Mouse (Mus musculus) lung, adult 2 months (tissue): ENCODE measurements around the gene Gm7029.

ENCODE experiments used
- CTCF ChIP-seq: fragments of 200-500 bp; IDR thresholded peaks from 2 replicates; pipeline ENCODE4 v1.5.1; 2011; ENCODE audit warnings: mild to moderate bottlenecking, low read length, control low read depth; ENCODE audit not compliant: insufficient read depth
- POLR2A ChIP-seq: fragments of 200-500 bp; IDR thresholded peaks from 2 replicates; pipeline ENCODE4 v1.6.1; 2011; ENCODE audit warnings: low read depth, mild to moderate bottlenecking, control low read depth, low read length, borderline replicate concordance; ENCODE audit errors: extremely low read depth

DNA sequence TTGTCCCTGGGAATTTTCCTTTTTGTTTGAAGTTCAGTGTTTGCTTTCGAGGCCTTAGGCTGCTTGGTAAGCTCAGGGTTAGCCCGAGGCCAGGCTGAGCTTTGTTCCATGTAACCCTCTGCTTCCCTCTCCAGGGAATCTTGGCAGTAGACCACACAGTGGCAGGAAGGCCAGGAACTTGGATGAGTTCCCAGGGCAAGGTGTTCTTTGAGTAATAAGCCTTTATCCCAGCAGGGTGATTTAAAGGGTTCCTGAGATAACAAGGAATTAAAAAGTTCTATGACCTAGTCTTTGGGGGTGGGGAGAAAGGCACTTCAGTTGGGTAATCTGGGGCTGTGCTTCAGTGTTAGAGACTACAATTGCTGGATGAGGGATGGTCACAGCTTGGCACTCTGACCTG, 44.7 kb upstream of the Gm7029 start:
- TF ChIP-seq CTCF (no peak), POLR2A (no peak)
